Mouse (Mus musculus): ENCODE results near the gene Il1r1.

DNA sequence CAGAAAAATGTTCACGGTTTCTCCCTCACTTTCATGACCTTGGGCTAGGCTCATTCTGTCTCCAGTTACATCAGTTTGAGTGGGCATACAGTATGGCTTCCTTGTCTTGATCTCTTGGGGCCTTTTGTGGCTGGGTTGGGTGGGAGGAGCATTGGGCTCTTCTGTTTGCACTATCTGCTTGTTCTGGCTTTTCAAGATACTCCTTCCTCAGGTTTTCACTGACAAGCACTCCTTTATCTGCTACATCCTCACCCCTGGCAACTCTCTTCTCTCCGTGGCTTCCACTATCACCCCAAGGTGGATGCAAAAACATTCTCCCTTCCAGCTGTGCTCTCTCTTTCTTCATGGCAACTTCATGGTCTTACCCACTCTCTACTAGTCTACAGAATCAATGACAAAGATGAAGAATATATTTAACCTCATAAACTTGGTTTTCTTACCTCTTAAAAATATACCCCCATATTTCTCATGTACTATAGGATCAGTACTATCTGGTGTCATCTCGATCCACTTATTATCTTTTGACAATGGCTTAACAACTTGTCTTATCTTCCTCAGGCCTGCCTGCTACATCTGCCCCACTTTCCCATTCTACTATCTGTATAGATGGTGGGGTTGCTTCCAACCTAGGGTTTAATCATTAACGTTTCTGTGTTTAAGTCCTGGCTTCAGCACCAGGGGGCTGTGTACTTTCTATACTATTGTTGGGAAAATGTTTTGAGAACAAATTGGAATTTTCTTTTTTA is 127.5 kb downstream of the Il1r1 start:
- TF ChIP-seq MAX (IDR thresholded peaks at IDR 0.05; ENCODE audit: low read depth) = no peak
- no peak for TF ChIP-seq POLR2AphosphoS2 (IDR thresholded peaks at IDR 0.05; ENCODE audit: insufficient read length, low read depth)
- TF ChIP-seq MYOG (IDR thresholded peaks at IDR 0.05; ENCODE audit: control insufficient read depth in 1 of 3, insufficient read depth in 1 of 3, insufficient read length in 2 of 3, low read depth in 2 of 3) = no peak
- no peak for TF ChIP-seq POLR2A (IDR thresholded peaks at IDR 0.05; ENCODE audit: insufficient read length, low read depth)

Measured in myocyte (in vitro differentiated cells).